Mouse (Mus musculus) kidney, adult 18-20 months (tissue): Measurements from ENCODE around the gene Ccin.

ENCODE experiments used
- DNase-seq: peaks from one replicate; pipeline ENCODE4 v3.0.0; 2021

Ccin gene

DNA sequence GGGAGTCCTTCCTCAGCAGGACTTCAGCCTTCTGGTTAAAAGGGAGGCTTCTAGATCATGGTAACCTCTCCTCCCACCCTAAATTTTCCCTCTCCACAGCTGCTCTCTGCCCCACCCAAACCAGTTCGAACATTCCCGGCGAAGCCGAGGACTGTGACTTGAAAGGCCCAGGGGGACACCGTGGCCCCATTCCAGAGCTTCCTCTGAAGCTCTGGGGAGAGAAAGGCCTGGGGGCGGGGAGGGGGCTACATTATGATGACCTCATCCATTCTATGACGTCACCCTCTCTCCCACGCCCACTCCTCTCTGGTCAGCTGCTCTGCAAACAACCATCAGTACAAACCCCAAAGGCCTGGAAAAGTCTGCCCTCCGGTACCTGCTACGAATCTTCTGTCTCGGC, at the start of gene Ccin:
TSS of gene Ccin (plus strand) at position 303 of the 400 bp plus-strand sequence.
- DNase-seq: no peak

DNA sequence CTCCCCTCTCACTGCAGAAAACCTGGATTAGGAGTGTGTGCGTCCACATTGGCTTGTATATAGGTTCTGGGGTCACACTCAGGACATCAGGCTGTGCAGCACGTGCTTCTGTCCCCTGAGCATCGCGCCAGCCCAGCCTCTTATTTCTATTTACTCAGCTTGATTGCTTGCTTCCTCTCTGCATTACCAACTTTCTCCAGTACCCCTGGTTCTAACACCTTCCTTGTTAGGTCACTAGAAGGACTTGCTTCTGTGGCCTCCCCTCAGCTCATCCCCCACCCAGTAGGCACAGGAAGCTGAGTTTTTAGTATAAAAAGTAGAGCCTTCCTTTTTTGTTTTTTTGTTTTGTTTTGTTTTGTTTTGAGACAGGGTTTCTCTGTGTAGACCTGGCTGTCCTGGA, 47.1 kb upstream of the Ccin start:
- DNase-seq: no peak

DNA sequence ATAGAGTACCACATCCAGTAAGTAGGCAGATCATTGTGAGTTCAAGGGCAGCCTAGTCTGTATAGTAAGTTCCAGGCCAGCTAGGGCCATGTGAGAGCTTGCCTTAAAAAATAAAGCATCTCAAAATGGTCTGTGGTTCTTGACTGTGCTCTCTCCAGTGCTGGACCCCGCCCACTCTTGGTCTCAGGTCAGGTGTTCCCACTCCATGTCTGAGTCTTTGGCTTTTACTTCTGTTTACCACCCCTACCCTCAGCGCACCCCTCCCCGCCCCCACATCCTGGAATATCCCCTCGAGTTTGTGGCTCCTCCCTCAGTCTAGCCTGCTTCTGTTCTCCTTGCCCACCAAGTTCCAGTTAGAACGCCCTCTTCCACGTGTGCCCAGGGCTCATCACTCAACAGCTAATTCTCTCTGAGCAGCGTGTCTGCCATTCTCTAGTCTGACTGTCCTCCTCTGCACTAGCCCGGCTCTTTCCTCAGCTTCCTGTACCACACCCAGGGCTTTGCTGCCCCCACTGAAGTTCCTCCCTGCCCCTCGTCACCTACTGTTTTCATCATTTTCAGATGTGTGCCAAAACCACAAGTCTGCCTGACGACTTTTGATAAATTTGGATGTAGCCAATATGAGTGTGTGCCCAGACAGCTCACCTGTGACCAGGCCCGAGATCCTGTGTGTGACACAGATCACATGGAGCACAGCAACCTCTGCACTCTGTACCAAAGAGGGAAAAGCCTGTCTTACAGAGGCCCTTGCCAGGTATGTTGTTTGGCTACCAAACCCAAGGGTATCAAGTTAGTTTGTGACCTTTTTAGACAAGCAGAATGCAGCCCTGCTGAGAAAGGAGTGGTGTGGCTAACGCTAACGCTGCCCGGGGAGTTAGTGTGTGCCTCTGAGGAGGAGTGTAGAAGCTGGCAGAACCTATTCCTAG, 46.3 kb upstream of the Ccin start:
- no peak for DNase-seq

DNA sequence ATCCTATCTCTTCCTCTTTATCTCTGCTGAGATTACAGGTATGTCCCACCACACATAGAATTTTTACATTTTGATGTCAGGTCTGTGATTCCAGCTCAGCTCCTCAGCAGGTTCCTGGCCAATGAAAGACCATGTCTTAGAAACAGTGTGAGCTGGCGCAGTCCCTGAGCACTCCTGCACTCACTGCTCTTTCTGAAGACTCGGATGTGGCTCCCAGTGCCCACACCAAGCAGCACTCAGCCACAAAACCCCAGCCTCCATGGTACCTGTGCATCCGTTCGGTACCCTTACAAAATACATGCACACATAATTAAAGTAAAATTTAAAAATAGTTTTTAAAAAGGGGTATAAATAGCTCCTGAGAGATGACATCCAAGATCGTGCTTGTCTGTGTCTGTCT, 42.0 kb upstream of the Ccin start:
- no peak for DNase-seq

DNA sequence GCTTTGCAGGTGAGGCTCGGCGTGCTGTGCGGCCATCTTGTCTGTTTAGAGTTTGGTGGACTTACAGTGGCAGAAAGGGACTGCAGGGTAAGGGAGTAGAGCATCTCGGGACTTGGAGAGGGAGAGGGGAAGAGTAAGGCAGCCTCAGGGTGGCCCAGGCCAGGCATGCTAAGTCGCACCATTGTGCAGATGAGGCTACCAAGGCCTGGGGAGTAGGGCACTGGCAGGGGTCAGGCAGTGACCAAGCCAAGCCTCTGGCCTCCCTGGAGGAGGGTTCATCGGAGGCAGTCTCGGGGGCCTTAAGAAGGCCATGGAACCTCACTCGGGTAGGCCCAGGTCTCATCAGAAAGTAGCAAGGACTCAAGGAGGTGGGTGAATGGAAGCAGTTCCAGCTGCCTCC, 40.9 kb upstream of the Ccin start:
- no peak for DNase-seq

DNA sequence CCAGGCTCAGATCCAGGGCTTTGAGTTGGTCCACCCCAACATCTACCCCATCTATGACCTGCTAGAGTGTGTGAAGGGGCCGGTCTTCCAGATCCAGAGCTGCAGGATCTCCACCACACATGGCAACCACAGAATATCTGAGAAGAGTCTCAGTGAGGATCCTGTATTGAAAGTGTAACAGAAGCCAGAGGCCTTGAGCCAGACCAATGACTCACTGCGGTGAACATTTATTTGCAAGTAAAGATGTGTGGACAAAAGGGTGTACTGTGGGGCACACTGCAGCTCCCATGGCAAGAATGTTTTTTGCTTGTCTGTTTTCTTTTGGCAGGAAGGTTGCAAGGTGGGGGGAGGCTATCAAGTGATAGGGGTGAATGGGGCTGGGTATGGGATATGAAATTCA, 35.7 kb upstream of the Ccin start:
- DNase-seq: no peak

DNA sequence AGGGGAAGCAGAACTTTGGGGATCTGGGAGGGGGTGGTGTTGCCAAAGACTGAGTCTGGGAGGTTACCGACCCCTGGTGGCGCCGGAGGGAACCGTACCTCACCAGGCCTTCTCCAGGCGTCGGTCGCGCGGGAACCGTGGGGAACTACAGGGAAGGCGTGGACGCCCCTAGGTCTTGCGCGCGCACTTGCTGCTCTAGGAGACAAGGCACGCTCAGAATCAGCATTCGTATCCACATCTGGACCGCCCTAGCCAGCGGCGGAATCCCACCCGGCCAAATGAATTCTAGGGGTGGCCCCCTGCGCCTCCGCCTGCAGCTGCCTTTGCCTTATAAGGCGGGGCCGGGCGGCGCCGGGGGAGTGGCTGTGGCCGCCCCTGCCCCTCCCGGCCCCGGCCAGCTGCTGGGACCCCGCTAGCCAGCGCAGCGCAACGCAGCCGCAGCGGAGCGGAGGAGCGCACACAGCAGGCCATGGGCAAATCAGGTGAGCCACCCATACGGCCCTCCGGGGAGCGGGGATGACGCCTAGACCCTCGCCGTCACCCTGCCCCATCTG, 25.9 kb upstream of the Ccin start, which contains the start of gene Glipr2:
TSS of gene Glipr2 (plus strand) at position 110 of the 554 bp plus-strand sequence.
- peak; percentile 69 for DNase-seq

DNA sequence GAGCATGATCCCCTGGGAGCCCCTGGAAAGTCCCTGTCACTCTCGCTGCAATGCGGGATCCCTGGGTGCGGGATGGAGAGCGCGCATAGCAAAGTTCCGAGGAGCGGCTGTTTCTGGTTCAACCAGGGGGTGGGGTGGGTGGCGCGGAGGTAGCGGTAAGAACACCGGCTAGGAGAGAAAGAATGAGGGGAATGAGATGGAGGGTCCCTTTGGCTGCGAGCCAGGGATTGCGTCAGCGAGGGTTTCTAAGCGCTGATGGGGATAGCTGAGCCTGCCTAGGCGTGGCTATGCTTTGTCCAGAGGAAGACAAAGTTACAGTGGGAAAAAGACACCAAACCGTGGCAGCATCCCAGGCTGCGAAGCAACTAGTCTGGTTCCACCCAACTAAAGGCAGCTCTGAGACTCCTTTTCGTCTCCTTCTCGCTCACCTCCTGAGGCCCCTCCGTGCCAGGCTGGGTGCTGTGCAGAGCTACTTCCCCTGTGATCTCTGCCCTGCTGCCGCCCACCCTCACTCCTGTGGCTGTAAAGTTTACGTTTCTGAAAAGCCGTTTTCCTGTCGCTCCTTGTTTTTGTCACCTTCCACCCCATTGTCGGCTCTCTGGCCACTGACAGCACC, 25.3 kb upstream of the Ccin start:
- DNase-seq: peak; percentile 41

DNA sequence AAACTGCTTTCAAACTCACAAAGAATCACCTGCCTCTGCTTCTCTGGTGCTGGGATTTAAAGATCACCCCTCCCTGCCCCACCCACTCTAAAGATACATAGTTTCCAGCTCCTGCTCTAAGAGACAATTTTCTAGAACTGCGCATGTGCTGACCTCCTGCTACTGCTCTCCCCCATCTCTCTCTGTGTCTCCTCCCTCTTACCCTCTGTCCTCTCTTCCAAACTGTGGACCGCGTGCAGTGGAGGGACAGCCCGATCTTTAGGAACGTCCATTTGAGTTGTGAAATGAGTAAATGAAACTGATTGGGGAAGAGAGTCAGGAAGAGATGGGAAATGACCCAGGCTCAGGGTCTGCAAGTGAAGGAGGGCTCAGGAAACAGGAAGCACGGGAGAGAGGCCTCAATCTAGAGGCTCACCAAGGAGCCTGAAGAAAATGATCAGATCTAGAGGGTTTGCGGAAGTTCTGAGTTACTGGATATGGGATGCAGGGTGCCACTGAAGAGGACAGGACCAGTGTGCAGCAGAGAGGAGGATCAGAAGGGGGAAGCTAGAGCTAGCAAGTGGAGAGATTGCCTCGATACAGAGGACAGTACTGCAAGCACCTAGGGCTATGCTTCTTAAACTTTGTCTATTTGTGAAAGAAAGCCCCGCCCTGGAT, 23.6 kb upstream of the Ccin start:
- no peak for DNase-seq

DNA sequence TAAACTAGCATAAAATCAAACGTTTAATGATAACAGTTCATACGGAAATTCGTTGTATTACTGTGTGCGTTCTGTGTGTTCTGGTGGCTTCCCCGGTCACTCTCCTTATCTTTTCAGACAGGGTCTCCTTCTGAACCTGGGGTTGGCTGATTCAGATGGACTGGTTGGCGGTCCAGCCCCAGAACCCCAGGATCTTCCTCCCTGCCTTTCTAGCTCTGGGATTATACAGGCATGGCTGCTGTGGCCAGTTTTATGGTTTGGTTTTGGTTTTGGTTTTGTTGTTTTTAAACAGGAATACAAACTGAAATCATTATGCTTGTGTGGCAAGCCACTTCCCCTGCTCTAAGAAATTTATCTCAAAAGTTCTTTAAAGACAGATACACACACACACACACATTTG, 23.1 kb upstream of the Ccin start:
- no peak for DNase-seq

DNA sequence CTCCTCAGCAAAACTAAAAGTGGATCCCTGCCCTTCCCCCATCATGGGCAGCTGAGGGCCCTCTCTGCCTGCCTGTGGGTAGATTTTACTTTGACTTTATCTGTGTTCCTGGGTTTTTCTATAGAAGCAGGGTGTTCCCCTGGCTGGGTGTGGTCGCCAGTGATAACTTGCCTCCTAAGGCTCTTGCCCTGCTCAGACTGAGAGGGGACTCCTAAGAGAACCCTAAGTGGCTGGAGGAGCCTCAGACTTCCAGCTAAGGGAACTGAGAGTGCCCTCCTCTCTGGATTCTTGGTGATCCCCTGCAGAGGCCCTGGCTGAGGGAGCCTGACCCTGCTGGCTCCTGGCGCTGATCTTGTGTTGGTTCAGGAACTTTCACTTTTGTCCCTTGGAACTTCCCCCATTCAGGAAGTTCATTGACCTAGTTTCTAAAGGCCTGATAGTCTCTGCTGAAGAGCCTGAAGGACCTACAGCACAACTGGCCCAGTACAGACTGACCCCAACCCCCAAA, 18.9 kb upstream of the Ccin start:
- peak; percentile 47 for DNase-seq

DNA sequence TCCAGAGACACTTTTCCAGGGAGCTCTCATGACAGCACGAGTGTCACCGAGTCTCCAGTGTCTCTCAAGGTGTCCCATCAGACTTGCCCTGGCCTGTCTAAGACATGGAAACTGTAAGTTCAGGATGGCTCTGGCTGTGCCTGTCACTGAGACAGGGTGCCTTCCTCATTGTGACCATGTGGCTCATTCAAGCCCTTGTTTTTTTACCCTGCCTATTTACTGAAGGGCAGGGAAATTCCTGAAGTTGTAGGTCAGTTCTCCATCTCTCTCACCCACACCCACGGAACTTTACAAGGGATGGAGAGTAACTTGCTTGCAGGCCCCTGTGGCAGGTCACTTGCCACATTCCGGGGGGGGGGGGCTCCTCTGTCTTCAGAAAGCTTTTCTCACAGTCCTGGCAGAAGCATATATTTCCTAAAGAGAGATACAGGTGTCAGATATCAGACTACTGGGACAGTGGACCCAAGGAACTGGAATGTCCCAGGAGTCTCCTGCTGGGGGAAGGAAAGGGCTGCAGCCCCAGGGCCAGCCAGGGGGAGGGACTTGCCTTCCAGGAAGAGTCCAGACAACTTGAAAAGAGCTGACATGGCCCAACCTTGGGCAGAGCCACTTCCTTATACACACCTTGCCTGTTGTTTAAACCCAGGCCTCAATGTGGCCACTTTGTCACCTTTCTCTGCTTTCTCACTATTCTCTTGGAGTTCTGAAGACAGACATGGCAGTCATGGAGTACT, 18.2 kb upstream of the Ccin start:
- DNase-seq: no peak

DNA sequence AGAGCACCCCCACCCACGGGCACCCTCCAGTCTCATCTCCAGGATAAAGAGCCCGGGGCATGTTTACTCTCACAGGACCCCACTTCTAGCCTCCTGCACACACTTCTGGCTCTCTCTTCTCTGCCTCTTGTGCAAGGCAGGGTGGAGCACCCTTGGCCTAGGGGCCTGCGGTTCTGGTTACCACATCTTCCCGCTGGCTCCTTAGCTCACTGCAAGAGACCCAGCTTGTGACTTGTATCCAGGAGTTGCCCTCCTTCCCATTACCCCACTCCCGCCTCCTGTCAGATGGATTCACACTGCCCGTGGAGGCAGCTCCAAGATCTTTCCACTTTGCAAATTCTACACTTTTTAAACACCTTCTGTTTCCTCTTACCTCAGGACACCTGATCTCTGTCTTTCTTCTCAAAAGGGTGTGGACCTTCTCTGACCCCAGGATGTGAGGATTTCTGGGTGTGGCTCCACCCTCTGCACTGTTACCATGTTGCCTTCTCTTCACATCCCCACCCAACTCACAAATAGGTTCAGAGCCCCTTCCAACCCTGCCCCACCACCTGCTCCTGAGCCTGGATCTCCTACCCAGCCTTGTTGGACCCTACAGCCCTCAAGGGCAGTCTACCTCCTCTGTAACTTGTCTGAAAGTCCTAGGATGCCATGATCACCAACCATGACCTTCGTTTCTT, 17.3 kb upstream of the Ccin start:
- no peak for DNase-seq

DNA sequence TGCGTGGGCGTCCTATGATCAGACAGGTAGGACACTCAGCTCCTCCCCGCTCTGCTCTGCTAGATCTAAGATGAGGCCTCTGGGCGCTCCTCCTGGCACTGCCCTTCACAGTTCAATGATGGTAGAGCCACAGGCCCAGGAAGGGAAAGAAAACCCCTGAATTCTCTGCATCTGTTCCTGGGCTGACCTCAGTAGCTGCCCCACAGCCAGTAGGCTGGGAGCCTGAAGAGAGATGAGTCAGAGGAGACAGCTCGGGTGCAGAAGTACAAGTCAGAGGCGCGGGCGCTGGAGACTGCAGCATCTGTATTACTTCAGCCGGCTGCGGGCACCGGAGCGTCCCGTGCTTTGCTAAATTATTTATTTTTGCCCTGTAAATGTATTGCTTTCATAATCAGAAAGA, 14.6 kb upstream of the Ccin start:
- DNase-seq: peak; percentile 73

DNA sequence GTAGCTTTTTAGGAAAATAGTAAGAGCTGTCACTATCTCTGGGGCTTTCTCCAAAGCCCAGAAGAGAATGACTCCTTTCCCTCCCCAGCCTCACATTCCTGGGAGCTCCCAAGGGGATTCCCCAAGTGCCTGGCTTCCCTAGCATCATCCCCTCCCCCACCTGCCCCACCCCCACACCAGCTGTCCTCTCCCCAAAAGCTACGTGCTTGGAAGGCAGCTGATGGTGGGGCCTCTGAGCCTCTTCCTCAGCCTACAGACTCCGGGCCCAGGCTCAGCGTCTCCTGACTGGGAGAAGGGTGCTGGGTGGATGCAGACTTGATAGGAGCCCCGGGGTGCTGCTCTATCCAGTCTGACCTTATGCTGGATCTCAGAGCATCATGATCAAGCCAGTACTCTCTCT, 13.9 kb upstream of the Ccin start:
- no peak for DNase-seq

DNA sequence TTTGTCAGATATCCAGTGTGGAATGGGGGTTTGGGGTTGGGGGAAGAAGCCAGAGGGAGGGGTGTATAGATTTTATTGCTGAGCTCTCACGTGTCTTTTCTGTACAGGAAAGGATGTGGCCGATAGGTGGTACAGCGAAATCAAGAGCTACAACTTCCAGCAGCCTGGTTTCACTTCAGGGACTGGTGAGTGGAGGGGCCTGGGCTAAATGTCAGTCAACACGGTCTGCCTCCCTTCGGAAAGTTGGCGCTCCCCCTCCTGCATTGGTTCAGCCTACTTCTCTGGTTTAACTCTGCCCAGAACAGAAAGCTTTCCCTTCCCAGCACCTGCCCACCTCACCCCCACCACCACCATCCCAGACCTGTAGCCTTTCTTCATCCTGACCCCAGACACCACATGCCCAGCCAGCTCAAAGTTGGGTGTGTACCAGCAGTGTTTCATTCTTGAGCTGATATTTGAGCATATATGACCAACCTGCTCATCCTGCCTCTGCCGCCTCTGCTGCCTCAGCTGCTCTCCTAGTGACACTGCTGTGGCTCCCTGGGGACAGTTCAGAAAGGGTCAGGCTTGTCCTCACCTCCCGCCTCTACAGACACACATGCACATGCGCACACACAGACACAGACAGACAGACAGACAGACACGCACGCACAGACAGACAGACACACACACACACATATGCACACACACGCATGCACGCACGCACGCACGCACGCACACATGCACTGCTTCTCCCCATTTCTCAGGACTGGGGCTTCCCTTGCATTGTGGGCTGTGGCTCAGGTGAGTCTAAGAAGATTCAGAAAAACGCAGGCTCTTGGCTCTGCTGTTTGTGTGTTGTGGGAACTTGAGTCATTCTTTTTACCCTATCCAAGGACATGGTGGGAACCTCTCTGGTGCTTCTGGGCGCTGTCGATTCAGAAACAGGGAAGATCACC, 12.6 kb upstream of the Ccin start:
- DNase-seq: no peak

DNA sequence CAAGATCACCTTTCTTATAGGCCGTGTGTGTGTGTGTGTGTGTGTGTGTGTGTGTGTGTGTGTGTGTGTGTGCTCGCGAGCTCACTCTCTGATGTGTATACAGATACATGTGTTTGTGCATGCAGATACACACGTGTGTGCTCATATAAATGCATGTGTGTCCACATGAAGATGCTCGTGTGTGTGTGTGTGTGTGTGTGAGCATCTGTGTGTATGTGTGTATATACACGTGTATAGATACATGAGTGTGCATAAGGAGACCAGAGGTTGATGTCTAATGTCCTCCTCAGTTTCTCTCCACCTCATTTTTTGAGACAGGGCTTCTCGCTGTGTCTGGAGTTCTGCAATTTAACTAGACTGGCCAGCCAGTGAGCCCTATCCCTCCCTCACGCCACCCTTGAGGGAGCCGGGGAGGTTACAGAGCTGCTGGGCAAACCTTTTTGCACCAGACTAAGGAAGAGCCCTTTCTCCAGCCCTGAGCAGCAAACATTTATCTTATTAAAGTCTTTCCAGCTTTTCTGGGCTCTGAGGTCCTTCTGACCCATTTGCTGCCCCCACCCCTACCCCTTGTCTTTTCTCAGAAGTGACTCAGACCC, 11.6 kb upstream of the Ccin start:
- DNase-seq: no peak

DNA sequence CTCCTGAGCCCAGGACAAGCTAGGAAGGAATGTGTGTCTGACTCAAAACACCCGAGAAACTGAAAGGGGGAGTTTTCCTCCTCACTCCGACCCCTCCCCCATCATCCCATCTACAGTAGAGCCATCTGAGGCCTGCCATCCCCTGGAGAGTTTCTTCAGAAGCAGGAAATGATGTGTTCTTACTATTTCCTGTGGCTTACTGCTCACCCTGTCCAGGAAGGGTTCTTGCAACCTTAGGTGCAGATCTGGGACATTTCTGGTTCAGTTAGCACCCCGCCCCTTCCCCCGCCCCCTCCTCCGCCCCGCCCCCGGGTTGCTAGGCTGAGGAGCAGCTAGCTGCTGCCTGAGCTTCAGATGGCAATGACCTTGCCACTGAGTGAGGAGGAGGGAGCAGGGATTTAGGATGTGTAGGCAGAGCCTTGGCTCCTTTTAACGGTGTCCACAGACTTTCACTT, 11.1 kb upstream of the Ccin start:
- peak; percentile 34 for DNase-seq

DNA sequence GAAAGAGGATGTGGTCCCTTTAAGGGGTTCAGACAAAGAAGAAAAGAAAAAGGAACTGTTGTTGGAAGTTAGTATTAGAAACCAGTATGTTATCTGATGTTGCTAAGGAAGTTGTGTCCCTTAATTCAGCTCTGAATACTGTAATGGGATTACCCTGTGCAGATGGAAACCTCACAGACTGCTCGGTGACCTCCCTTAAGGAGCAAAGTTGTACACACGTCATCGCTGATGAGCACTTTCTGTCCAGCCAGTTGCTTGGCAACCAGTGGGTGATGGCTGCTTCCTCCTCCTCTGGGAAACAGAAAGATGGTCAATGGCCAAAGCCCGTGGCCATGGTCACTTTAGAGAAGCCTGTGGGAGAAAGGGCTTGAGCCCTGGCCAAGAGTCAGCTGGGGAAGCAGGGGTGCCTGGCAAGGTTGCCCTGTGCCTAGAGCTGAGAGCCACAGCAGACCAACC, 9.7 kb upstream of the Ccin start:
- DNase-seq: no peak
